Mouse (Mus musculus): ENCODE data around the gene Zfp239. TPM values are rescaled to one million over a fixed set of nuclear protein-coding genes. Genes with fewer than 3 reads are reported as not detected.
"Not testable (repeated sequence)": the region's sequence is repeated elsewhere in the genome, so short reads cannot be mapped to it uniquely, and the experiment has no call there.

Gene Zfp239
- 12.2 and 12.4 TPM in 2 replicates for polyA plus RNA-seq (2015; fragmentation: Nextera tagmentation; extraction: Ambion mirVana)

GRCm38 (mm10) chr6:117861848-117862247 is at the start of gene Zfp239:
Gene Zfp239, plus strand, starts transcription at chr6:117862100.
- peak within 1 kb of the TSS; percentile 89 for H3K4me2 ChIP-seq
- peak within 1 kb of the TSS; percentile 81 for H3K9ac ChIP-seq
- H3K4me1 ChIP-seq (replicated peaks), result peaks cover 8% of the 10 kb centered on the region
- ATAC-seq (ENCODE audit: low read depth), result no peak
- H3K9me3 ChIP-seq, result no peaks in the 10 kb centered on the region
- H3K4me3 ChIP-seq, result peak within 1 kb of the TSS; percentile 78
- H3K27ac ChIP-seq (replicated peaks), result no peak within 1 kb of the TSS
- H3K36me3 ChIP-seq, result no peaks in the 10 kb centered on the region
- WGBS, result 64% methylated on average over 6 of the region's 6 CpGs
- H3K27me3 ChIP-seq, result peaks cover 3% of the 10 kb centered on the region; the same call in 1 of the 2 replicates

GRCm38 (mm10) chr6:117814681-117815080 is 47.2 kb upstream of the Zfp239 start:
- no peaks in the 10 kb centered on the region for H3K36me3 ChIP-seq
- no peak overlapping the region for H3K4me2 ChIP-seq
- no peaks in the 10 kb centered on the region for H3K4me1 ChIP-seq (replicated peaks)
- H3K9me3 ChIP-seq, result no peaks in the 10 kb centered on the region
- H3K4me3 ChIP-seq, result no peak overlapping the region
- H3K9ac ChIP-seq, result no peak overlapping the region
- no peak overlapping the region for H3K27ac ChIP-seq (replicated peaks)
- no peaks in the 10 kb centered on the region for H3K27me3 ChIP-seq
- no peak for ATAC-seq (ENCODE audit: low read depth)

GRCm38 (mm10) chr6:117817108-117817541 is 44.8 kb upstream of the Zfp239 start:
- ATAC-seq (ENCODE audit: low read depth), result no peak
- Histone ChIP-seq H3K4me3 (no peak overlapping the region), H3K9ac (no peak overlapping the region), H3K9me3 (no peaks in the 10 kb centered on the region), H3K27ac (replicated peaks) (no peak overlapping the region), H3K27me3 (no peaks in the 10 kb centered on the region), H3K4me1 (replicated peaks) (no peaks in the 10 kb centered on the region), H3K4me2 (no peak overlapping the region), H3K36me3 (no peaks in the 10 kb centered on the region)
- 81% methylated on average over 4 of the region's 5 CpGs for WGBS

GRCm38 (mm10) chr6:117820327-117820726 is 41.6 kb upstream of the Zfp239 start:
- H3K4me2 ChIP-seq, result no peak overlapping the region
- 0 out of 2 replicates have a peak, but pooled peaks cover 5% of the 10 kb centered on the region for H3K27me3 ChIP-seq
- H3K4me1 ChIP-seq (replicated peaks), result no peaks in the 10 kb centered on the region
- ATAC-seq (ENCODE audit: low read depth), result no peak
- H3K27ac ChIP-seq (replicated peaks), result no peak overlapping the region
- no peak overlapping the region for H3K4me3 ChIP-seq
- H3K9ac ChIP-seq, result no peak overlapping the region
- H3K36me3 ChIP-seq, result no peaks in the 10 kb centered on the region
- 93% methylated on average over 14 of the region's 14 CpGs for whole genome bisulfite sequencing
- no peaks in the 10 kb centered on the region for H3K9me3 ChIP-seq

GRCm38 (mm10) chr6:117825369-117825768 is 36.5 kb upstream of the Zfp239 start:
- peaks cover 20% of the 10 kb centered on the region for H3K27me3 ChIP-seq
- no peaks in the 10 kb centered on the region for H3K9me3 ChIP-seq
- H3K27ac ChIP-seq (replicated peaks), result no peak overlapping the region
- no peak overlapping the region for H3K9ac ChIP-seq
- no peak overlapping the region for H3K4me2 ChIP-seq
- no peak overlapping the region for H3K4me3 ChIP-seq
- WGBS, result 13% methylated on average over 4 of the region's 4 CpGs
- H3K36me3 ChIP-seq, result no peaks in the 10 kb centered on the region
- H3K4me1 ChIP-seq (replicated peaks), result no peaks in the 10 kb centered on the region
- ATAC-seq (ENCODE audit: low read depth), result peak; percentile 71

GRCm38 (mm10) chr6:117828273-117828672 is 33.6 kb upstream of the Zfp239 start:
- H3K9ac ChIP-seq, result no peak overlapping the region
- 18% methylated on average over 9 of the region's 9 CpGs for WGBS
- ATAC-seq (ENCODE audit: low read depth), result no peak; the same call in 1 of the 2 replicates

GRCm38 (mm10) chr6:117840686-117841510 is 21.0 kb upstream of the Zfp239 start, which contains the start of gene Zfp637:
Gene Zfp637, plus strand, starts transcription at chr6:117841180.
- peaks cover 30% of the 10 kb centered on the region for H3K36me3 ChIP-seq
- peak within 1 kb of the TSS; percentile 92 for H3K9ac ChIP-seq
- H3K4me3 ChIP-seq, result peak within 1 kb of the TSS; percentile 67
- H3K27me3 ChIP-seq, result no peaks in the 10 kb centered on the region
- WGBS, result under 1% methylated on average over 66 of the region's 66 CpGs
- no peaks in the 10 kb centered on the region for H3K9me3 ChIP-seq
- peaks cover 17% of the 10 kb centered on the region for H3K4me1 ChIP-seq (replicated peaks)
- H3K27ac ChIP-seq (replicated peaks), result peak within 1 kb of the TSS; percentile 96
- peak; percentile 97 for ATAC-seq (ENCODE audit: low read depth)
- H3K4me2 ChIP-seq, result peak within 1 kb of the TSS; percentile 72

More at GRCm38 (mm10) chr6:117828273-117828672, 33.6 kb upstream of the Zfp239 start:
- H3K36me3 ChIP-seq, result no peaks in the 10 kb centered on the region
- H3K4me3 ChIP-seq, result no peak overlapping the region
- H3K27ac ChIP-seq (replicated peaks), result no peak overlapping the region
- peaks cover 20% of the 10 kb centered on the region for H3K27me3 ChIP-seq
- no peak overlapping the region for H3K4me2 ChIP-seq
- H3K4me1 ChIP-seq (replicated peaks), result no peaks in the 10 kb centered on the region
- H3K9me3 ChIP-seq, result no peaks in the 10 kb centered on the region

- Histone ChIP-seq H3K4me2 (peak overlapping the region; percentile 72), H3K9ac (peak overlapping the region; percentile 92), H3K27ac (replicated peaks) (peak overlapping the region; percentile 96), H3K4me3 (peak overlapping the region; percentile 67), H3K9me3 (no peaks in the 10 kb centered on the region), H3K36me3 (peaks cover 36% of the 10 kb centered on the region), H3K27me3 (no peaks in the 10 kb centered on the region), H3K4me1 (replicated peaks) (peaks cover 17% of the 10 kb centered on the region)
- no peak; the same call in 1 of the 2 replicates for ATAC-seq (ENCODE audit: low read depth)
- 17% methylated on average over 12 of the region's 12 CpGs for WGBS
Measured at GRCm38 (mm10) chr6:117841511-117841955, 20.4 kb upstream of the Zfp239 start.

- no peak overlapping the region for H3K4me3 ChIP-seq
- WGBS, result 95% methylated on average over 9 of the region's 9 CpGs
Measured at GRCm38 (mm10) chr6:117844597-117844996, 17.3 kb upstream of the Zfp239 start.

GRCm38 (mm10) chr6:117846671-117847070 is 15.2 kb upstream of the Zfp239 start:
- not testable (repeated sequence) for ATAC-seq (ENCODE audit: low read depth); H3K4me2 ChIP-seq; H3K27ac ChIP-seq (replicated peaks); H3K27me3 ChIP-seq; H3K9ac ChIP-seq; H3K9me3 ChIP-seq; H3K4me3 ChIP-seq
- peaks cover 67% of the 10 kb centered on the region for H3K36me3 ChIP-seq
- H3K4me1 ChIP-seq (replicated peaks), result peaks cover 14% of the 10 kb centered on the region
- 95% methylated on average over 4 of the region's 4 CpGs for WGBS

More at GRCm38 (mm10) chr6:117844597-117844996, 17.3 kb upstream of the Zfp239 start:
- no peaks in the 10 kb centered on the region for H3K27me3 ChIP-seq
- no peak overlapping the region for H3K27ac ChIP-seq (replicated peaks)
- no peak overlapping the region for H3K9ac ChIP-seq
- no peaks in the 10 kb centered on the region for H3K9me3 ChIP-seq
- H3K4me1 ChIP-seq (replicated peaks), result peaks cover 17% of the 10 kb centered on the region
- H3K4me2 ChIP-seq, result no peak overlapping the region
- no peak for ATAC-seq (ENCODE audit: low read depth)
- H3K36me3 ChIP-seq, result peaks cover 67% of the 10 kb centered on the region

GRCm38 (mm10) chr6:117847772-117848171 is 14.1 kb upstream of the Zfp239 start:
- Histone ChIP-seq H3K4me1 (replicated peaks) (0 out of 2 replicates have a peak, but pooled peaks cover 4% of the 10 kb centered on the region), H3K27me3 (no peaks in the 10 kb centered on the region), H3K9ac (no peak overlapping the region), H3K27ac (replicated peaks) (no peak overlapping the region), H3K9me3 (no peaks in the 10 kb centered on the region), H3K4me2 (no peak overlapping the region), H3K4me3 (no peak overlapping the region), H3K36me3 (peaks cover 67% of the 10 kb centered on the region)
- WGBS, result 97% methylated on average over 2 of the region's 2 CpGs
- ATAC-seq (ENCODE audit: low read depth), result no peak

- 93% methylated on average over 5 of the region's 5 CpGs for WGBS
- H3K9me3 ChIP-seq, result no peaks in the 10 kb centered on the region
- H3K4me1 ChIP-seq (replicated peaks), result no peaks in the 10 kb centered on the region
- no peak overlapping the region for H3K27ac ChIP-seq (replicated peaks)
- H3K4me2 ChIP-seq, result no peak overlapping the region
- H3K9ac ChIP-seq, result no peak overlapping the region
- no peak overlapping the region for H3K4me3 ChIP-seq
- H3K36me3 ChIP-seq, result peaks cover 61% of the 10 kb centered on the region
- ATAC-seq (ENCODE audit: low read depth), result no peak
- H3K27me3 ChIP-seq, result no peaks in the 10 kb centered on the region
Measured at GRCm38 (mm10) chr6:117848577-117848976, 13.3 kb upstream of the Zfp239 start.
